Mouse (Mus musculus): ENCODE data around the gene Map6d1. TPM values are rescaled to one million over a fixed set of nuclear protein-coding genes. Genes with fewer than 3 reads are reported as not detected.

The Map6d1 gene
- polyA plus RNA-seq, 1 experiment = 1.0 TPM

- Histone ChIP-seq H3K27me3 (ENCODE audit: control insufficient read depth, insufficient read depth, low read length, poor library complexity, severe bottlenecking) (no peaks in the 10 kb centered on the region), H3K4me3 (ENCODE audit: low read depth, low read length) (no peak overlapping the region), H3K9me3 (replicated peaks; ENCODE audit: control insufficient read depth, insufficient read depth, low read length, poor library complexity, severe bottlenecking) (no peaks in the 10 kb centered on the region), H3K9ac (ENCODE audit: low read depth, poor library complexity, severe bottlenecking) (no peak overlapping the region), H3K27ac (ENCODE audit: insufficient read depth, low read length) (no peak overlapping the region), H3K36me3 (ENCODE audit: control insufficient read depth, insufficient read depth, low read length, poor library complexity, severe bottlenecking) (peaks cover 36% of the 10 kb centered on the region), H3K4me1 (ENCODE audit: control insufficient read depth, insufficient read depth, low read length) (no peaks in the 10 kb centered on the region)
- no peak for TF ChIP-seq CTCF (IDR thresholded peaks at IDR 0.05; ENCODE audit: low read depth, low read length)
- TF ChIP-seq EP300 (IDR thresholded peaks at IDR 0.05; ENCODE audit: insufficient read depth, low read depth, low read length) = no peak
- TF ChIP-seq POLR2A (IDR thresholded peaks at IDR 0.05; ENCODE audit: insufficient read depth, low read length) = no peak
Measured at GRCm38 (mm10) chr16:20228167-20228566, 13.0 kb downstream of the Map6d1 start.

- Histone ChIP-seq H3K27me3 (ENCODE audit: control insufficient read depth, insufficient read depth, low read length, poor library complexity, severe bottlenecking) (no peaks in the 10 kb centered on the region), H3K36me3 (ENCODE audit: control insufficient read depth, insufficient read depth, low read length, poor library complexity, severe bottlenecking) (peaks cover 42% of the 10 kb centered on the region), H3K27ac (ENCODE audit: insufficient read depth, low read length) (no peak overlapping the region), H3K9me3 (replicated peaks; ENCODE audit: control insufficient read depth, insufficient read depth, low read length, poor library complexity, severe bottlenecking) (no peaks in the 10 kb centered on the region; the same call in 1 of the 2 replicates), H3K9ac (ENCODE audit: low read depth, poor library complexity, severe bottlenecking) (no peak overlapping the region), H3K4me3 (ENCODE audit: low read depth, low read length) (no peak overlapping the region), H3K4me1 (ENCODE audit: control insufficient read depth, insufficient read depth, low read length) (no peaks in the 10 kb centered on the region)
- TF ChIP-seq CTCF (IDR thresholded peaks at IDR 0.05; ENCODE audit: low read depth, low read length) (peak; percentile 12), EP300 (IDR thresholded peaks at IDR 0.05; ENCODE audit: insufficient read depth, low read depth, low read length) (no peak), POLR2A (IDR thresholded peaks at IDR 0.05; ENCODE audit: insufficient read depth, low read length) (no peak)
Measured at GRCm38 (mm10) chr16:20227504-20227903, 13.7 kb downstream of the Map6d1 start.

DNA sequence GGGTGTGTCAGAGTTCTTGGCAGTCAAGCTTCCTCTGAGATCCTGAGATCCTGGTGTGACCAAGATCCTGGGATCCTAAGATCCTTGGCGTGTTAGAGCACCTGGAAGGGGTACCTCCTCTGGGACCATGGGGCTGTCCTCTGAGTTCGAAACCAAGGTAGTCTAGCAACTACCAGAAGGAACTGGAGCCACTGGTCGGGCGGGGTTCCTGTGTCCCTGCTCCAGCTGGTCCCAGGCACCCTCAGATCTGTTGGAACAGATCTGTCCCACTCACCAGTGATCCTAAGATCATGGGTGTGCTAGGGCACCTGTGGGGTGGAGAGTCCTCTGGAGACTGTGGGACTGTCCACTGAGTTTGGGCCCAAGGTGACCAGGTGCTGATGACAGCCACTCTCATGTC, 14.5 kb downstream of the Map6d1 start:
- H3K36me3 ChIP-seq (ENCODE audit: control insufficient read depth, insufficient read depth, low read length, poor library complexity, severe bottlenecking) = peaks cover 50% of the 10 kb centered on the region
- H3K9me3 ChIP-seq (replicated peaks; ENCODE audit: control insufficient read depth, insufficient read depth, low read length, poor library complexity, severe bottlenecking) = no peaks in the 10 kb centered on the region; the same call in 1 of the 2 replicates

DNA sequence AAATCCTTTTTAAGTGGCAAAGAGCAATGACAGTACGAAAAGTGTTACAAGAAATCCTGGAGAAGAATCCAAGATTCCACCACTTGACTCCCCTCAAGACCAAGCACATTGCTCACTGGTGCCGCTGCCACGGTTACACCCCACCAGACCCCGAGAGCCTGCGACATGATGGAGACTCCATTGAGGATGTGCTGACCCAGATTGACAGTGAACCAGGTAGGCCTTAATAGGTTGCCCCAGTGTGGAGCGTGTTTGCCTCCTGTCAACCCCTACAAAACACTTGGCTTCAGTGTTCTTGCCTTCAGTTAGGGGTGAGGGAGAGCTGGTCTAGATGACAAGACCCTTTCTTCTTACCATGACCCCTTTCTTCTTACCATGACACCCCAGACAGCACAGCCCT, 18.4 kb downstream of the Map6d1 start:
- H3K36me3 ChIP-seq (ENCODE audit: control insufficient read depth, insufficient read depth, low read length, poor library complexity, severe bottlenecking) = peaks cover 48% of the 10 kb centered on the region
- H3K4me3 ChIP-seq (ENCODE audit: low read depth, low read length) = no peak overlapping the region
- H3K27ac ChIP-seq (ENCODE audit: insufficient read depth, low read length) = no peak overlapping the region
- no peaks in the 10 kb centered on the region; the same call in 1 of the 2 replicates for H3K9me3 ChIP-seq (replicated peaks; ENCODE audit: control insufficient read depth, insufficient read depth, low read length, poor library complexity, severe bottlenecking)
- H3K9ac ChIP-seq (ENCODE audit: low read depth, poor library complexity, severe bottlenecking) = no peak overlapping the region
- TF ChIP-seq CTCF (IDR thresholded peaks at IDR 0.05; ENCODE audit: low read depth, low read length) = no peak
- no peak for TF ChIP-seq POLR2A (IDR thresholded peaks at IDR 0.05; ENCODE audit: insufficient read depth, low read length)
- no peak for TF ChIP-seq EP300 (IDR thresholded peaks at IDR 0.05; ENCODE audit: insufficient read depth, low read depth, low read length)
- H3K4me1 ChIP-seq (ENCODE audit: control insufficient read depth, insufficient read depth, low read length) = no peaks in the 10 kb centered on the region
- no peaks in the 10 kb centered on the region for H3K27me3 ChIP-seq (ENCODE audit: control insufficient read depth, insufficient read depth, low read length, poor library complexity, severe bottlenecking)

More for the DNA sequence above, 14.5 kb downstream of the Map6d1 start:
- H3K4me1 ChIP-seq (ENCODE audit: control insufficient read depth, insufficient read depth, low read length) = no peaks in the 10 kb centered on the region
- H3K9ac ChIP-seq (ENCODE audit: low read depth, poor library complexity, severe bottlenecking) = no peak overlapping the region
- no peak overlapping the region for H3K27ac ChIP-seq (ENCODE audit: insufficient read depth, low read length)
- H3K27me3 ChIP-seq (ENCODE audit: control insufficient read depth, insufficient read depth, low read length, poor library complexity, severe bottlenecking) = no peaks in the 10 kb centered on the region
- TF ChIP-seq EP300 (IDR thresholded peaks at IDR 0.05; ENCODE audit: insufficient read depth, low read depth, low read length) (no peak), POLR2A (IDR thresholded peaks at IDR 0.05; ENCODE audit: insufficient read depth, low read length) (no peak), CTCF (IDR thresholded peaks at IDR 0.05; ENCODE audit: low read depth, low read length) (no peak)
- no peak overlapping the region for H3K4me3 ChIP-seq (ENCODE audit: low read depth, low read length)

DNA sequence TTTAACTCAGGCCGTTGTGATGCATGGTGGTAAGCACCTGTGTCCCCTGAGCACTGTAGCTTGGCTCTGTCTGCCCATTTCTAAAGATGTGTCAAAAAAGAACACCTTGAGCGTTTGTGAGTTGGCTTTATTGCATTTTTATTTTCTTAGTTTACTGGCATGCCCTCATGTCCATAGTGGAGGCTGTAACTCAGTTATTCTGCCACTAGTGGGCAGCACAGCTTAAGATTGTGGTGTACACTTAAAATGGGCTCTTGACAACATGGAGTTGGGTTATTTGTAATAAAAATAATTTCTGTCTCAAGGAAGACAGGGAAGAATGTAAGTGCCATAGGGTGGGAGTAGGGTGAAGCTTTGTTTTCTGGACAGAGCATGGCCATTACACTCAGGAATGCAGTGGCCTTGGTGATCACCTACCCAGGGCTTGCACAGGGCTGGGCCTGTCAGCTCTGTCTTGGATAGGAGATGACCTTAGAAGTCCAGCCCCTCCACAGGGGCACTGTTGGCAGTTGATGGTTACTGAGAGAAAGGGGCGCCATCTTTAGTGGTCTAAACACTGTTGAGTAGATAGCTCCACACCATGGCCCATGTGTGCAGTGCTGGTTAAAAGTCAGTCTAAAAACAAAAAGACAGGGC, 27.4 kb downstream of the Map6d1 start:
- Histone ChIP-seq H3K27me3 (ENCODE audit: control insufficient read depth, insufficient read depth, low read length, poor library complexity, severe bottlenecking) (no peaks in the 10 kb centered on the region), H3K9me3 (replicated peaks; ENCODE audit: control insufficient read depth, insufficient read depth, low read length, poor library complexity, severe bottlenecking) (peaks cover 8% of the 10 kb centered on the region), H3K9ac (ENCODE audit: low read depth, poor library complexity, severe bottlenecking) (no peak overlapping the region), H3K4me3 (ENCODE audit: low read depth, low read length) (no peak overlapping the region), H3K27ac (ENCODE audit: insufficient read depth, low read length) (no peak overlapping the region), H3K36me3 (ENCODE audit: control insufficient read depth, insufficient read depth, low read length, poor library complexity, severe bottlenecking) (peaks cover 62% of the 10 kb centered on the region), H3K4me1 (ENCODE audit: control insufficient read depth, insufficient read depth, low read length) (no peaks in the 10 kb centered on the region)
- TF ChIP-seq POLR2A (IDR thresholded peaks at IDR 0.05; ENCODE audit: insufficient read depth, low read length) (no peak), EP300 (IDR thresholded peaks at IDR 0.05; ENCODE audit: insufficient read depth, low read depth, low read length) (no peak), CTCF (IDR thresholded peaks at IDR 0.05; ENCODE audit: low read depth, low read length) (no peak)

- Histone ChIP-seq H3K36me3 (ENCODE audit: control insufficient read depth, insufficient read depth, low read length, poor library complexity, severe bottlenecking) (peaks cover 24% of the 10 kb centered on the region), H3K9ac (ENCODE audit: low read depth, poor library complexity, severe bottlenecking) (no peak overlapping the region), H3K4me1 (ENCODE audit: control insufficient read depth, insufficient read depth, low read length) (peaks cover 2% of the 10 kb centered on the region), H3K4me3 (ENCODE audit: low read depth, low read length) (no peak overlapping the region), H3K9me3 (replicated peaks; ENCODE audit: control insufficient read depth, insufficient read depth, low read length, poor library complexity, severe bottlenecking) (no peaks in the 10 kb centered on the region; the same call in 1 of the 2 replicates), H3K27ac (ENCODE audit: insufficient read depth, low read length) (no peak overlapping the region), H3K27me3 (ENCODE audit: control insufficient read depth, insufficient read depth, low read length, poor library complexity, severe bottlenecking) (no peaks in the 10 kb centered on the region)
- TF ChIP-seq CTCF (IDR thresholded peaks at IDR 0.05; ENCODE audit: low read depth, low read length) (peak; percentile 4), POLR2A (IDR thresholded peaks at IDR 0.05; ENCODE audit: insufficient read depth, low read length) (no peak)
Measured at GRCm38 (mm10) chr16:20199501-20200201, 41.5 kb downstream of the Map6d1 start.

Data from ES-Bruce4 (cell line).